Mouse (Mus musculus): ENCODE data around the gene Heg1.

DNA sequence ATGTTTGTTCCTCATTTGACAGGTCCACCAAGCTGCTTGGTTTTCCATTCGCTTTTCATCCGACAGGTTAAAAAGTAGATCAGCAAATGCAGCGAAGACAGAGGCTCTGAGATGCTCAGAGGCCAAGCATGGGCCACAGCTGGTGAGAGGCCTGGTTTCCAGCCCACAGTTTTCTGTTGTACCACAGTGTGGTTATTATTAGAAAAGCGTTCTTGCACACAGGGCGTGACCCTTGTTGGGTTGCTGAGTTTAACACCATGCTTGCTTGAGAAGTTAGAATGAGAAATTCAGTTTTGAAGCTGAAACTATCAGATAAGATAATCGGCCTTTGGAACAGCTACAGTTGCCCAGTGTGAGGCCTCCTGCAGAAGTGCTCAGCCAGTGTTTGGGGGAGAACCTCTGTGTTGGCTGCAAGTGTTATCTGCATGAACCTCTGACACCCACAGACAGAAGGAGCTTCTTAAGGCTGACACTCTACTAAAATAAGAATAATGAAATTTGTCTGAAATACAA, 48.1 kb downstream of the Heg1 start:
- TF ChIP-seq ELF1 (IDR thresholded peaks at IDR 0.05; ENCODE audit: low read depth, low read length) (0 out of 2 replicates have a peak, but pooled peaks have one; percentile 49), CTCF (conservative IDR thresholded peaks at IDR 0.05 in 1 of 2, IDR thresholded peaks at IDR 0.05 in 1 of 2; ENCODE audit: low read depth in 2 of 2, low read length in 2 of 2) (no peak), NELFE (IDR thresholded peaks at IDR 0.05; ENCODE audit: low read depth, low read length) (no peak), ZC3H11A (IDR thresholded peaks at IDR 0.05; ENCODE audit: low read depth, low read length) (no peak), RAD21 (IDR thresholded peaks at IDR 0.05; ENCODE audit: low read depth, low read length) (peak; percentile 22), POLR2A (IDR thresholded peaks at IDR 0.05; ENCODE audit: low read depth, low read length) (peak; percentile 24; the same call in 1 of the 2 replicates), IRF4 (IDR thresholded peaks at IDR 0.05; ENCODE audit: low read depth, low read length) (peak; percentile 91), MAX (IDR thresholded peaks at IDR 0.05; ENCODE audit: low read length) (peak; percentile 88), SMC3 (IDR thresholded peaks at IDR 0.05; ENCODE audit: low read depth, low read length) (peak; percentile 45), POLR2AphosphoS2 (IDR thresholded peaks at IDR 0.05; ENCODE audit: low read depth, low read length) (no peak), ZMIZ1 (IDR thresholded peaks at IDR 0.05; ENCODE audit: low read depth, low read length) (no peak), MEF2A (IDR thresholded peaks at IDR 0.05; ENCODE audit: borderline replicate concordance, low read depth, low read length) (peak; percentile 99)

Data from CH12.LX (cell line).